Mouse (Mus musculus) megakaryocyte progenitor cell, adult 5-6 weeks (primary cell): ENCODE results near the gene Olfr1157. TPM values are rescaled to one million over a fixed set of nuclear protein-coding genes. Genes with fewer than 3 reads are reported as not detected.

Experiments used
- ATAC-seq: replicated peaks from 2 replicates; pipeline ENCODE4 v1.8.0; 2016; ENCODE audit warnings: mild to moderate bottlenecking, moderate TSS enrichment, inconsistent platforms; ENCODE audit not compliant: poor library complexity
- total RNA-seq, 2 experiments: library from RNA; stranded (forward) in 1 of 2; stranded (reverse) in 1 of 2; fragments of 157-497, 149-512 nt in 1 of 2; fragments of 200-1000 nt in 1 of 2; gene quantifications; 2 replicates each; pipeline versions ENCODE4 v1.2.3 to v1.2.4; 2015 to 2017

Olfr1157 gene
- total RNA-seq (2015), result not detected in 2 replicates
- total RNA-seq (2017), result not detected in 2 replicates

- ATAC-seq, result no peak
Measured at GRCm38 (mm10) chr2:87968199-87968598, at the start of gene Olfr1157. Olfr1157 (minus strand) TSS chr2:87968299.

- no peak for ATAC-seq
Measured at GRCm38 (mm10) chr2:88007515-88008318, 39.6 kb upstream of the Olfr1157 start, which contains the start of gene Olfr1160. Olfr1160 (minus strand) TSS chr2:88008268.

GRCm38 (mm10) chr2:87989813-87990212 lies 21.7 kb upstream of the Olfr1157 start, which contains the start of gene Olfr1158:
Olfr1158 (plus strand) TSS chr2:87990113.
- no peak for ATAC-seq

- no peak for ATAC-seq
Measured at GRCm38 (mm10) chr2:87974563-87974962, 6.5 kb upstream of the Olfr1157 start, which contains the start of gene Olfr74. Olfr74 (minus strand) TSS chr2:87974663.

GRCm38 (mm10) chr2:87953000-87953399 lies 15.1 kb downstream of the Olfr1157 start, which contains the start of gene Olfr1156:
Olfr1156 (minus strand) TSS chr2:87953100.
- no peak for ATAC-seq

- ATAC-seq, result no peak
Measured at GRCm38 (mm10) chr2:87945037-87945436, 23.1 kb downstream of the Olfr1157 start, which contains the start of gene Olfr1155. Olfr1155 (minus strand) TSS chr2:87945137.

Other genes starting within 250 kb of the Olfr1157 start
- gene Olfr1138, start 228.3 kb downstream of the Olfr1157 start, total RNA-seq (2015), result not detected in 2 replicates
- not detected in 2 replicates for gene Olfr1138, start 228.3 kb downstream of the Olfr1157 start, total RNA-seq (2017)
- not detected in 2 replicates for gene Olfr1140, start 224.5 kb downstream of the Olfr1157 start, total RNA-seq (2015)
- gene Olfr1140, start 224.5 kb downstream of the Olfr1157 start, total RNA-seq (2017), result not detected in 2 replicates
- not detected in 2 replicates for gene Olfr1141, start 214.3 kb downstream of the Olfr1157 start, total RNA-seq (2015)
- not detected in 2 replicates for gene Olfr1141, start 214.3 kb downstream of the Olfr1157 start, total RNA-seq (2017)
- gene Olfr152, start 188.8 kb downstream of the Olfr1157 start, total RNA-seq (2015), result not detected in 2 replicates
- not detected in 2 replicates for gene Olfr152, start 188.8 kb downstream of the Olfr1157 start, total RNA-seq (2017)
- not detected in 2 replicates for gene Olfr1143, start 167.7 kb downstream of the Olfr1157 start, total RNA-seq (2015)
- gene Olfr1143, start 167.7 kb downstream of the Olfr1157 start, total RNA-seq (2017), result not detected in 2 replicates
- gene Olfr1145, start 158.5 kb downstream of the Olfr1157 start, total RNA-seq (2015), result not detected in 2 replicates
- not detected in 2 replicates for gene Olfr1145, start 158.5 kb downstream of the Olfr1157 start, total RNA-seq (2017)
- gene Olfr1148, start 137.8 kb downstream of the Olfr1157 start, total RNA-seq (2015), result not detected in 2 replicates
- not detected in 2 replicates for gene Olfr1148, start 137.8 kb downstream of the Olfr1157 start, total RNA-seq (2017)
- not detected in 2 replicates for gene Olfr1150-ps1, start 124.3 kb downstream of the Olfr1157 start, total RNA-seq (2015)
- not detected in 2 replicates for gene Olfr1150-ps1, start 124.3 kb downstream of the Olfr1157 start, total RNA-seq (2017)
- not detected in 2 replicates for gene Olfr1151, start 112.4 kb downstream of the Olfr1157 start, total RNA-seq (2015)
- not detected in 2 replicates for gene Olfr1151, start 112.4 kb downstream of the Olfr1157 start, total RNA-seq (2017)
- gene Olfr1152, start 101.8 kb downstream of the Olfr1157 start, total RNA-seq (2015), result not detected in 2 replicates
- gene Olfr1152, start 101.8 kb downstream of the Olfr1157 start, total RNA-seq (2017), result not detected in 2 replicates
- not detected in 2 replicates for gene Olfr1153, start 73.3 kb downstream of the Olfr1157 start, total RNA-seq (2015)
- not detected in 2 replicates for gene Olfr1153, start 73.3 kb downstream of the Olfr1157 start, total RNA-seq (2017)
- gene Olfr1154, start 63.1 kb downstream of the Olfr1157 start, total RNA-seq (2015), result not detected in 2 replicates
- not detected in 2 replicates for gene Olfr1154, start 63.1 kb downstream of the Olfr1157 start, total RNA-seq (2017)
- not detected in 2 replicates for gene Olfr1155, start 23.2 kb downstream of the Olfr1157 start, total RNA-seq (2015)
- not detected in 2 replicates for gene Olfr1155, start 23.2 kb downstream of the Olfr1157 start, total RNA-seq (2017)
- gene Olfr1156, start 15.2 kb downstream of the Olfr1157 start, total RNA-seq (2015), result not detected in 2 replicates
- not detected in 2 replicates for gene Olfr1156, start 15.2 kb downstream of the Olfr1157 start, total RNA-seq (2017)
- not detected in 2 replicates for gene Olfr74, start 6.4 kb upstream of the Olfr1157 start, total RNA-seq (2015)
- not detected in 2 replicates for gene Olfr74, start 6.4 kb upstream of the Olfr1157 start, total RNA-seq (2017)
- not detected in 2 replicates for gene Olfr1158, start 21.8 kb upstream of the Olfr1157 start, total RNA-seq (2015)
- not detected in 2 replicates for gene Olfr1158, start 21.8 kb upstream of the Olfr1157 start, total RNA-seq (2017)
- gene Olfr1160, start 40.0 kb upstream of the Olfr1157 start, total RNA-seq (2015), result not detected in 2 replicates
- gene Olfr1160, start 40.0 kb upstream of the Olfr1157 start, total RNA-seq (2017), result not detected in 2 replicates
- gene Olfr1161, start 54.5 kb upstream of the Olfr1157 start, total RNA-seq (2015), result not detected in 2 replicates
- gene Olfr1161, start 54.5 kb upstream of the Olfr1157 start, total RNA-seq (2017), result not detected in 2 replicates
- not detected in 2 replicates for gene Olfr73, start 69.4 kb upstream of the Olfr1157 start, total RNA-seq (2015)
- not detected in 2 replicates for gene Olfr73, start 69.4 kb upstream of the Olfr1157 start, total RNA-seq (2017)
- gene Olfr1162, start 82.8 kb upstream of the Olfr1157 start, total RNA-seq (2015), result not detected in 2 replicates
- not detected in 2 replicates for gene Olfr1162, start 82.8 kb upstream of the Olfr1157 start, total RNA-seq (2017)
- not detected in 2 replicates for gene Olfr1163, start 103.5 kb upstream of the Olfr1157 start, total RNA-seq (2015)
- gene Olfr1163, start 103.5 kb upstream of the Olfr1157 start, total RNA-seq (2017), result not detected in 2 replicates
- gene Olfr1164, start 125.7 kb upstream of the Olfr1157 start, total RNA-seq (2015), result not detected in 2 replicates
- gene Olfr1164, start 125.7 kb upstream of the Olfr1157 start, total RNA-seq (2017), result not detected in 2 replicates
- gene Olfr1166, start 160.0 kb upstream of the Olfr1157 start, total RNA-seq (2015), result not detected in 2 replicates
- gene Olfr1166, start 160.0 kb upstream of the Olfr1157 start, total RNA-seq (2017), result not detected in 2 replicates
- not detected in 2 replicates for gene Olfr1167, start 186.9 kb upstream of the Olfr1157 start, total RNA-seq (2015)
- gene Olfr1167, start 186.9 kb upstream of the Olfr1157 start, total RNA-seq (2017), result not detected in 2 replicates
- not detected in 2 replicates for gene Olfr1168, start 213.6 kb upstream of the Olfr1157 start, total RNA-seq (2015)
- gene Olfr1168, start 213.6 kb upstream of the Olfr1157 start, total RNA-seq (2017), result not detected in 2 replicates